Mouse (Mus musculus) cerebellum, adult 2 months (tissue): ENCODE results near the gene Dapk1. TPM values are rescaled to one million over a fixed set of nuclear protein-coding genes. Genes with fewer than 3 reads are reported as not detected.

Experiments used
- DNase-seq, 2 experiments: peaks; one replicate each; pipeline ENCODE4 v3.0.0; 2021
- H3K27ac ChIP-seq: fragments of 200-500 bp; 2 replicates; pipeline ENCODE4 v1.5.1; 2012; ENCODE audit warnings: low read length, control low read depth, inconsistent platforms; ENCODE audit not compliant: insufficient read depth
- H3K27me3 ChIP-seq: fragments of 200-500 bp; 2 replicates; pipeline ENCODE4 v1.6.1; 2012; ENCODE audit warnings: inconsistent platforms, mild to moderate bottlenecking, low read length, moderate library complexity; ENCODE audit not compliant: control insufficient read depth, insufficient read depth
- H3K4me1 ChIP-seq: fragments of 200-500 bp; 2 replicates; pipeline ENCODE4 v1.6.1; 2011; ENCODE audit warnings: low read length; ENCODE audit not compliant: control insufficient read depth, insufficient read depth
- H3K4me3 ChIP-seq: fragments of 200-500 bp; replicated peaks from 2 replicates; pipeline ENCODE3; 2011; ENCODE audit warnings: mild to moderate bottlenecking, low read depth, low read length, control low read depth; ENCODE audit not compliant: insufficient read depth
- CTCF ChIP-seq: fragments of 200-500 bp; IDR thresholded peaks from 2 replicates; pipeline ENCODE4 v1.5.1; 2011; ENCODE audit warnings: low read depth, mild to moderate bottlenecking, control low read depth, low read length, moderate library complexity, borderline replicate concordance; ENCODE audit not compliant: insufficient read depth
- POLR2A ChIP-seq: fragments of 200-500 bp; IDR thresholded peaks from 2 replicates; pipeline ENCODE4 v1.6.1; 2011; ENCODE audit warnings: low read length, control low read depth, borderline replicate concordance; ENCODE audit not compliant: insufficient read depth
- WGBS: fragments of 180-500 bp; shearing (Covaris S2); methylation state at CpG from one replicate; pipeline ENCODE4 v1.1.7; 2018; 5-methylcytosine and 5-hydroxymethylcytosine counted together
- polyA plus RNA-seq: library from polyadenylated mRNA; depleted of rRNA; stranded (reverse); fragments of >200 nt; gene quantifications from 2 replicates; pipeline ENCODE4 v1.2.3, GENCODE M21; 2012; rRNA removed

The Dapk1 gene
- 12.8 and 13.6 TPM in 2 replicates for polyA plus RNA-seq

GRCm38 (mm10) chr13:60601436-60602415 is at the start of gene Dapk1:
Gene Dapk1 (plus strand): TSS chr13:60601947.
- Histone ChIP-seq H3K4me1 (no peaks in the 10 kb centered on the region), H3K27me3 (no peaks in the 10 kb centered on the region), H3K4me3 (peak within 1 kb of the TSS; percentile 61), H3K27ac (no peak within 1 kb of the TSS)
- TF ChIP-seq CTCF (peak; percentile 28; the same call in 1 of the 2 replicates), POLR2A (no peak)
- WGBS = 1% methylated on average over 82 of the region's 90 CpGs
- DNase-seq = peak; percentile 82 to 83

DNA sequence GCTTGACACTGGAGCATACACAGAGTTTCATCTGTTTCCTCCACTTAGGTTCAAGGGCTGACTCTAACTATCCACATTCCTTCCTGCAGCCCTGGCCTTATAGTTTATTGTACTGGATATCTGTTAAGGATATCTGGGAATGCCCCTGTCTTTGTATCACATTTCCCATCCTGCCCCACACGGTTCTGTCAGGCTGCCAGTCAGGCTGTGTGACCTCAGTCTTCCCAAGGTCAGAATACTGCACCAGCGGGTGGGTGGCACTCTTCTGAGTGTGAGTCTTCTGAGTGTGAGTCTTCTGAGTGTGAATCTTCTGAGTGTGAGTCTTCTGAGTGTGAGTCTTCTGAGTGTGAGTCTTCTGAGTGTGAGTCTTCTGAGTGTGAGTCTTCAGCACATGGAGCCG is 48.4 kb upstream of the Dapk1 start:
- Histone ChIP-seq H3K4me1 (no peaks in the 10 kb centered on the region), H3K27me3 (no peaks in the 10 kb centered on the region), H3K27ac (no peak overlapping the region), H3K4me3 (no peak overlapping the region)
- 67% methylated on average over 3 of the region's 3 CpGs for WGBS
- no peak for TF ChIP-seq POLR2A
- no peak for TF ChIP-seq CTCF
- DNase-seq = no peak

- TF ChIP-seq CTCF = no peak
- no peak for TF ChIP-seq POLR2A
- H3K27me3 ChIP-seq = no peaks in the 10 kb centered on the region
- H3K4me1 ChIP-seq = no peaks in the 10 kb centered on the region
- no peak overlapping the region for H3K27ac ChIP-seq
- no peak overlapping the region for H3K4me3 ChIP-seq
- no peak for DNase-seq
These were observed 45.3 kb upstream of the Dapk1 start for GRCm38 (mm10) chr13:60556476-60556875.

- Histone ChIP-seq H3K27me3 (no peaks in the 10 kb centered on the region), H3K27ac (no peak overlapping the region), H3K4me1 (no peaks in the 10 kb centered on the region), H3K4me3 (no peak overlapping the region)
- no peak for TF ChIP-seq CTCF
- no peak for TF ChIP-seq POLR2A
- DNase-seq = no peak
These were observed 44.8 kb upstream of the Dapk1 start for GRCm38 (mm10) chr13:60556911-60557310.

DNA sequence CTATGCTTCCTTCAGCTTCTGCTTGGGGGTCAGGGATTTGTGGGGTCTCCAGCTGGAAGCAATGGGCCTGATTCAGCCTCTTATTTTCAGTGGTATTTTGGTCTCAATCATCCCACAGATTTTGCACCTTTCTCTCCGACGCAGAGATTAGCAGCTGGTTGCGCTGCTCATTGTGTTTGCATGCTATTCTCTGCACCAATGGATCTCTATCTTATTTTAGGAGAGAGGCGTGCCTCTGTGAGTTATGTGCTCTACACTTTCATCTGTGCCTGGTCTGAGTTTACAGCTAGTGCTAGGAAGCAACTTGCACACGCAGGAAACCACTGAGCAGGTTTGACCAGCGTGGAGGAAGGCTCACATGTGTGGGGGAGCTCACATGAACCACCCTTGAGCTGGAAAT is 37.4 kb upstream of the Dapk1 start:
- Histone ChIP-seq H3K4me3 (no peak overlapping the region), H3K27me3 (no peaks in the 10 kb centered on the region; the same call in 1 of the 2 replicates), H3K4me1 (no peaks in the 10 kb centered on the region), H3K27ac (no peak overlapping the region)
- DNase-seq = no peak
- WGBS = 87% methylated on average over 6 of the region's 6 CpGs
- TF ChIP-seq CTCF (no peak), POLR2A (no peak)

- 77% methylated on average over 1 of the region's 1 CpGs for WGBS
These were observed 32.7 kb upstream of the Dapk1 start for GRCm38 (mm10) chr13:60568934-60569548.

DNA sequence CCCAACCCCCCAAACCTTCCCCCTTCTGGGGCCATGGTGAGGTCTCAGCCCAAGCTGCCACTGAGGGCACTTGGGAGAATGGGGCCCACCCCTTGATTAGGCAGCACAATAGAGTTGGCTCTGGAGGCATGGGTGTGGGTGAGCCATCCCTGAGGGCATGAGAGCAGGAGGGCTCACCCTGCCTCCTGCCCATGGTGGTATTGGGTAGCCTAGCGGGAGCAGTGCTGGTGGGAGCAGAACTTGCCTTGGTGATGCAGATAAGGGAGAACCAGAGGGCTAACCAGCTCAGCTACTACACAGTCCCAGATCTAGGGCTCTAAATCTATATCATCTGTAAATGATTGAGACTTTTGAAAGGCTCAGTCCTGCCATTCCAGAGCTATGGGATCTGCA is 32.2 kb upstream of the Dapk1 start:
- DNase-seq = no peak
- WGBS = 100% methylated on average over 1 of the region's 1 CpGs
- Histone ChIP-seq H3K4me3 (no peak overlapping the region), H3K4me1 (no peaks in the 10 kb centered on the region), H3K27ac (no peak overlapping the region), H3K27me3 (no peaks in the 10 kb centered on the region; the same call in 1 of the 2 replicates)
- TF ChIP-seq POLR2A = no peak
- no peak for TF ChIP-seq CTCF

More at GRCm38 (mm10) chr13:60568934-60569548, 32.7 kb upstream of the Dapk1 start:
- TF ChIP-seq POLR2A = no peak
- TF ChIP-seq CTCF = no peak
- no peak for DNase-seq
- Histone ChIP-seq H3K27me3 (no peaks in the 10 kb centered on the region; the same call in 1 of the 2 replicates), H3K4me1 (no peaks in the 10 kb centered on the region), H3K27ac (no peak overlapping the region), H3K4me3 (no peak overlapping the region)
